Mouse (Mus musculus): ENCODE measurements around the gene Dcaf8.

Dcaf8 gene

DNA sequence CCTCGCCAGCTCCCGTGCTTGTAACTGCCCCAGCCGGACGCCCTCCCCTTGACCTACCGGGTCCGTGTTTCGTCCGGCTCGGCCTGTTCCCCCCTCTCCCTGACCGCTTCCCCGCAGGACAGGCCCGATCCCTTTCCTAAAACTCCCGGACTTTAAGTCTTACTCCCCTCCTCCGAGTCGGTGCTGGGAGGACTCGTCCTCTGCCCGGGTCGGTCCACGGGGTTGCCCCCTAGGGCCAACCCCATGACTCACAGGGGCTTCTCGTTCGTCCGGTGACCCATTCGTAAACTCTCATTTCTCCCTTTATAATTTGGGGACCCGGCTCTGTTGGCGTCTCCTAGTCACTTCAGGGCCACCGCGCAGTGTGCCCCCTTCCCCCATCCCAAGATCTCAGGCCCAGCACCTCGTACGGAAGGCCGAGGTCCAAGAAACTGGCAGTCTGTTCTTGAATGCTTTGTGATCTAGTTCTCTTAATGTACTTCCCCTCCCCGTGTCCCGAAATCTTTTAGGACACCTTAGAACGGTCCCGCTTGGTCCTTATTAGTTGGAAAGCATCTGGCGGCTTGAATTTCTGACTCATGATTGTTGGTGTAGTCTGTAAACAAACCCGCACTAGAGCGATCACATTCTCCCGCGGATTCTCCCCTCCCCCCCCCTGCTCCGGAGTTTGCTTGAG lies 533 bp downstream of the Dcaf8 start:
- DNase-seq (ENCODE audit: low read depth, low spot score): peak; percentile 66

DNA sequence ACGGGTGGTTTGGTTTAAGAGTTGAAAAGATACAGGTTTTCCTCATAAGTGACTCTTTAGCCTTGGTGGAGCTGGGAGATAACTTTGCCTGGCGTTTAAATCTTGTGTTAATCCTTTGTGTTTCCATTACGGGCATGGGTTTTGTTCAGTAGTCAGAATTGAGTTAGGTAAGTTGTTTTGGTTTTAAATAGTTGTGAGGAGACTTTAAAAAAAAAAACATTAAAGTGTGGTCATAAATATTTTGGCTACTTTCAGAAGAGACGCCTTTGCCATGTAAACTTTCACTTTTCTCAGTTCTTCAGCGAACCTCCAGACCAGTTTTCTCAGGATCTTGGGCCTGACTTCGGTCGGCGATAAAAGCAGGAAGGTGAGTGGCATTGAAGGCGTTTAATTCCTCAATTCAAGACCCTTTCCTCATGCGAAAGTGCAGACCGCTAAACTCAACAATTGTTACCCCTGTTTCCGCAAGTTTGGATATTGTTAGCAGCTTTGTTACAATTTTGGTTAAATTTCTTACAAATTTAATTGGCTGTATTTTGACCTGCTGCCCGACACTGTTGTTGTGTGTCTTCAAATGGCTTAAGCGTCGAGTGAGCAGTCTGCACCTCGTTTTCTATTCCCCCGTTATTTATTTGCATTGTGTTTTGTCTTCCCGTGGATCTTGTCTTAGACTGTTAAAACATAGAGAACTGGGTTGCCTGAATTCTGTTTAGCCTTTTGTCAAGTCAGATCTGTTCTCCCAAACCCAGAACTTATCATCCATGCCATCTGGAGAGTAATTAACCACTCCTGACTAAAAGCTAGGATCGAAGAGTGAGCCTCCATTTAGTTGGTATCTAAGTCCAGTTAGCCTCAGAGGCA lies 1.3 kb downstream of the Dcaf8 start:
- DNase-seq (ENCODE audit: low read depth, low spot score): peak; percentile 24

DNA sequence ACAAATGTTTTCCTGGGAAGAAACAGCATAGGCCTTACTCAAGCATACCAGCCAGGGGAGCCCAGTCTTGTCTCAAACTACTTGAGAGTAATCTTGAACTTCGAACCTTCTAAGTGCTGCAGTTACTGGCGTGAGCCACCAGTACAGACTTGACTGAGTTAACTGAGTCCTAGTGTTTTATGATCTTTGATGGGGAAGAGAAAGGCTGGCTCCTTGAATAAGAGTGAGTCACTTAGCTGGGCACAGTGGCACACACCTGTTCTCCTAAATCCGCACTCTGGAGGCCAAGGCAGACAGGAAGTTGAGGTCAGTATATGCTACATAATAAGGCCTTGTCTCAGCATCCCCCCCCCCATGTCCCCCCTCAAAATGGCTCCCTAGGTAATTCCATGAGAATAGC lies 6.7 kb downstream of the Dcaf8 start:
- DNase-seq (ENCODE audit: low read depth, low spot score): no peak

DNA sequence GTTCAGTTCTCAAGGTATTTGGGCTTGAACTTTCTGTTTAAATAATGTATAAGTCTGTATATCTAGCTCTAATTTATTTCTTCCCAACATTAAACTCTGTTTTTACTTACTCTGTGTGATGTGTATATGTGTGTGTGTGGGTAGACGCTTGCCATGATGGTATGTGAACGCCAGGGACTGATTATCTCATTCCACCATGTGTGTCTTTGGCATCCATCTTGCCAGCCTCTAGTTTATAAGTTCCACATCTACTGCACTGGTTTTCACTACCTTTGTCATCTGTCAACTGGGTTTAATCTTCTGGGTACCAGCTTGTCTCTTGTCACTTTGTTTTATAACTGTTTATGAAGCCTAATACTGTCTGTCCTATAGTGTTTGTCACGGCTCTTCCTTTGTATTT lies 7.6 kb downstream of the Dcaf8 start:
- no peak for DNase-seq (ENCODE audit: low read depth, low spot score)

DNA sequence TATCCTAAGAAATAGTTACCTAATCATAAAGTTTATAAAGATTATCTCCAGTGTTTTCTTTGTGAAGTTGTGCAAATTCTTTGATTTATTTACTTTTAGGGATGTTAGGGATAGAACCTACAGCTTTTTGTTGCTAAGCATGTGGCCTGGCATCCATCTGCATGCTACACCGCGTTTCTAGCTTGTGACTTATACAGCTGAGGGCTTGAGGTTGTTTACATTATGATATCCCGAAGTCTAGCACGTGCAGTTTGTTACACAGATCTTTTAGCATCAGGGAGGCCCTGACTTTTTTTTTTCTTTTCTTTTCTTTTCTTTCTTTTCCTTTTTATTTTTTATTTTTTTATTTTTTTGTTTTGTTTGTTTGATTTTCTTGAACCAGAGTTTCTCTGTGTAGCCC lies 12.1 kb downstream of the Dcaf8 start:
- DNase-seq (ENCODE audit: low read depth, low spot score): no peak

DNA sequence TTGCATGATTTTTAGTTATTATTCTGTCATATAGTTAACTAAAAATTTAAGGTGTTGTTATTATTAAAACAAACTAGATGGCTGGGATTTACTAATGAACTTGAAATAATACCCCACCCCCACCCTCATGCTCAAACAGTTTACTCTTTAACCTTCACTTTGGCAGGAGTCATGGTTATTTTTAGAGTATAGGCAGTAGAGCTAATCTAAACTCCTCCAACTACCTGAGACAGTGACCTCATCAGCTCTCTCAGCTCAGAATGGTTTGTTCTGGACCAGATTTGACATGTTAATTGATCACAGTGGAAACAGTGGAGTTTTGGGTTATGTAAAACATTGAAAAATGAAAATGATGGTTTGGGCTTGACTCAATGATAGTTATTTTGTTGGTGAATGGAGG lies 12.6 kb downstream of the Dcaf8 start:
- DNase-seq (ENCODE audit: low read depth, low spot score): no peak

DNA sequence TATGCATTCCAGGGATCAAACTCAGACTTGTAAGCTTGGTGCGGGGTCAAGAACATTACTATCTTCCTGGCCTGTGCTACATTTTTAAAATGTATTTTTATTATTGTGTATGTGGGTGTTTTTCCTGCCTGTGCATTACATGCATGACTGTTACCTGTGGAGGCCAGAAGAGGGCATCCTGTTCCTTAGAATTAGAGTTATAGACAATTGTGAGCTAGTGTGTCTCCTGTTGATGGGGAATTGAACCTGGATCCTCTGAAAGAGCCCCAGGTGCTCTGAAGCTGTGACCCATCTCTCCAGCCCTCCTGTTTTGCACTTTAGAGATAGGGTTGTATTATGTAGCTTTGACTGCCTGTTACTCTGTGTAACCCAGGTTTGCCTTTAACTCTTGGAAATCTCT lies 14.1 kb downstream of the Dcaf8 start:
- peak; percentile 69 for DNase-seq (ENCODE audit: low read depth, low spot score)

DNA sequence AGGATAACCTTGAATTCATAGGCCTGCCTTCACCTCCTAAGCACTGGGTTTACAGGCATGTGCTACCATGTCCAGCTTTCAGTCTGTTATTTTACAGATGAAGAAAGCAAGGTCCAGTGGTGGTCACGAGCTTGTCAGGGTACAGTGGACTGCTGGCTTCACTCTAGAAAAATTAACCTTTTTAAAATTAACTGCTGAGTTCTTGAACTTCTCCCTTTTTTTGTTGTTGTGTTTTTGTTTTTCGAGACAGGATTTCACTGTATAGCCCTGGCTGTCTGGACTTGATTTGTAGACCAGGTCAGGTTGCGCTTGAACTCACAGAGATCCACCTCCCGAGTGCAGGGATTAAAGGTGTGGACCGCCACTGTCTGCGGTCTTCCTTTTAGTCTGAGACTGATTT lies 15.1 kb downstream of the Dcaf8 start:
- DNase-seq (ENCODE audit: low read depth, low spot score): no peak

DNA sequence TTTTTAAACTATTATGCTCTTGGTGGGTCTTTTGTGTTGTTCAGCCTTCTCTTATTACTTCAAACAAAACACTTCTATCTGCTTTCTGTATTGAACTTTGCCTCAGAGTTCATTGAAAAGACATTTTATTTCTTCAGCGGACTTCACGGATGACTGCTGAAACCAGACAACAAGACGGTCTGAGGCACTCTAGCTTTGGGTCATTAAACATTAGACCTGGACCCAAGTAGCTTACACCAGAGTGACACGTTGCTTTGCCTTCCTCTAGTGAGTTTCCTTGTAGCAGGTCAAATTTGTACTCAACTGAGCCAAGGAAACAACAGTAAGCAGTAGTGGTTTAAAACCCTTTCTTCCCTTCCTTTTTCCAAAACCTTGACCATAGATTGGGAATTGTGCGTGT lies 20.0 kb downstream of the Dcaf8 start:
- no peak for DNase-seq (ENCODE audit: low read depth, low spot score)

DNA sequence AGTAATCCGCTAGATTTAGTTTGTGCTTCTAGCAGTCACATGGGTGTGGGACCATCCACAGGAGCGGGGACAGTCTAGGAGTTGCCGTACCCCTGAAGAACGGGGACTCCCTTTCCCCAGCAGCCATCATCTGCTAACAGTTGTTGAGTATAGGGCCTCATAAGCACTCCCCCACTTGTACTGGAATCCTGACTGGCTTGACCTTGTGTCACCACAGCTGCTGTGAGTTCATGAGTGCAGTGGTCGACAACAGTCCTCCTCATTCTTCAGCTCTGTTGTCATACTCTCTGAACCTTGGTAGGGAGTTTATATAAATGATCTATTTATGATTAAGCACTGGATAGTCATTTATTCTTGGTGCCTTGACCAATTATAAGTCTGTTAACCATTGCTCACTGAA lies 21.9 kb downstream of the Dcaf8 start:
- no peak for DNase-seq (ENCODE audit: low read depth, low spot score)

DNA sequence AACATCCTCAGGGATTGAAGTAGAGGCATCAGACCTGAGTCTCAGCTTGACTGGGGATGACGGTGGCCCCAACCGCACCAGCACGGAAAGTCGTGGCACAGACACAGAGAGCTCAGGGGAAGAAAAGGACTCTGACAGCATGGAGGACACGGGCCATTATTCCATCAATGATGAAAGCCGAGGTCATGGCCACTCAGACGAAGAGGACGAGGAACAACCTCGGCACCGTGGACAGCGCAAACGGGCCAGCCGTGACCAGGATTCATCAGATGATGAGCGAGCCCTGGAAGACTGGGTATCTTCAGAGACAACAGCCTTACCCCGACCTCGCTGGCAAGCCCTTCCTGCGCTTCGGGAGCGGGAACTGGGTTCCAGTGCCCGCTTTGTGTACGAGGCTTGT lies 24.5 kb downstream of the Dcaf8 start:
- DNase-seq (ENCODE audit: low read depth, low spot score): no peak

DNA sequence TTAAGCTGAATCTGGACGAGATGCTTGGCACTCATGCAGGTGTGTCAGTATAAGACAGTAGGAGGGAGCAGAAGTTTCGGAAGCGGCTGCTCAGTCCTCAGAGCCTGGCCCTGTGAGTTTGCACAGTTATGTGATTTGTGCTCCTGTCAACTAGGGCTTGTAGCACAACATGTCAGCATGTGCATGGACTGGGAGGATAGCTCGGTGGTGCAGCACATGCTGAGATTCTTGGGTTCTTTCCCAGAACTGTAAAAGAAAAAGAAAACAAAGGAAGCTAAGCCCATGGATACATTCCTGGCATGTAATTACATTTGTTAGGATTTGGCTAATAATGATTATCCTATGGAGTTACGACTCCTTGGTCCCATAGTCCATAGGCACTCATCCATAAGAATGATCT lies 25.3 kb downstream of the Dcaf8 start:
- DNase-seq (ENCODE audit: low read depth, low spot score): no peak

DNA sequence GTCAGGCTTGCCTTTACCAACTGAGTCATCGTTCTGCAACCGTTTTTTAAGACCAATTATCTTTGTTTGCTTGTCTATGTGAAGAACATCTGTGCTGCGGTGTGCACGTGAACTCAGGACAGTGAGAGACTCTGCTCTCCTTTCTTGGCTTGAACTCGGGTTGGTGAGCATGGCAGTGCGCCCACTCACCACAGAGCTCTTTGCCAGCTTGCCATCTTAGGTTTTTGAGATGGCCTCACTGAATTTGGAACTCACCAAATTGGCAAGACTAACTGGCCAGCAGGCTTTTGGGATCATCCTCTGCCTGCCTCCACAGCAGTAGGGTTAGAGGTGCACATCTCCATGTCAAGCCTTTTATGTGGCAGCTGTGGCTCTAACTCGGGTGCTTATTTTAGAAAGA lies 29.9 kb downstream of the Dcaf8 start:
- DNase-seq (ENCODE audit: low read depth, low spot score): no peak

DNA sequence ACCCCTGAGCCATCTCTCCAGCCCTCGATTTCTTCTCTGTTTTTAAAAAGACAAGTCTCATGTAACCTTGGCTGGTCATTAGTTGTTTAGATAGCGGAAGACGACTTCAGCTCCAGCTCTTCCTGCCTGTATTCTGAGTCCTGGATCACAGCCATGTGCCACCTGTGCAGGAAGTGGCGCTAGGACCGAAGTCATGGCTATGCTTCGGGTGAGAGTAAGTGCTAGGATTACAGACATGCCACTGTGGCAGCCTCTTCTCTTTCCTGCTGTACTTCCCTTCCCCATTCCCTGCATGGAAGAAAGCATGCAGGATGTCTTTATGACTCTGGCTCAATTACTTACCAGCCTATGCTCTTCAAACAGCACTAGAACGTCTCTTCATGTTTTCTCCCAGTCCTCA lies 31.2 kb downstream of the Dcaf8 start:
- DNase-seq (ENCODE audit: low read depth, low spot score): no peak

DNA sequence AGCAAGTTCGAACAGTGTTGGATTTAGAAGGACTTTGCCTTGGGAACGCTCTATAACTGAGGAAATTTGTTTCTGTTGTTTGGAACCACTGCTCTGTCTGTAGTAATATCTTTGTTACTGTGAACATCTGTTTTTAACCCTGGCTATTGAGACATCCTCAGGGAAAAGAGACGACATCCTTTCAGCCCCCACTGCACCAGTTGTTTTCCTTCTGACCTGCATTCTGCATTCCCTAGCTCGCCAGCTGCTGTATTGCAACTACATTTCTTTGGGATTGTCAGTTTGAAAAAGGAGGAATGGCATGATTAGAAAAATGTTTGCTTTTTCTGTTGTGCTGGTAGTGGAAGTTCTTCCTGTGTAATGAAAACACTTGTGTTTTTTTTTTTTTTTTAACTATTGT lies 33.0 kb downstream of the Dcaf8 start:
- no peak for DNase-seq (ENCODE audit: low read depth, low spot score)

DNA sequence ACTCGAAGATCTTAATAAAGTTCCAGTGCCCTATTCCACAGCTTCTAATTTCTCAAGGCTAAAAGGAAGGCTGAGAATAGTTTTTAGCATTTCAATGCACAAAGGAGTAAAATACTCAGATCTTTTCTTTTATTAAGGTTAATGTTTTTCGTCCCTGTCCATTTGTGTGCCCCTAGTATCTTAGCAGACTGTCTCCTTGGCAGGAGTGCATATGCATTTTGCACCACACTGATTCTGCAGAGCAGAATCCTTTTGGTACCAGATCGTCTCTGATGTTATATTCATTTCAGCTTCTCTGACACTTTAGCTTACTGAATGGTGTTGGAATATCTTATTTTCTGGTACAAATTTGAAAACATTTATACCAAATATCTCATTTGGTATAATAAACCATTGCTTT lies 33.9 kb downstream of the Dcaf8 start:
- no peak for DNase-seq (ENCODE audit: low read depth, low spot score)

DNA sequence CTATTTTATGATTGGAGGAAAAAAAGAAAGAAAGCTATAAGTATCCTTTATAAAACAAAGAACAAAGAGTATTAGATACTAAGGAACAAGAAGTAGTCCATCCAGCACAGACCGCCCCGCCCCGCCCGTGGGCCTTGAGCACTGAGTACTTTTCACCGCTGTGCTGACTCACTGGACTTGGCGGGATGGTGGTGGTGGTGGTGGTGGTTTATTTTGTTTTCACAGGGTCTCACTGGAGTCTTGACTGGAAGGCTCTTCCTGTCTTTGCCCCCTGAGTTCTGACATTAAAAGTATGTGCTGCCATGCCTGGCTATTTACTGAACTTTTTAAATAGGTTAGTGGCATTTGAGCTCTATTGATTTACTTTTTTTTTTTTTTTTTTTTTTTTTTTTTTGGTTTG lies 35.2 kb downstream of the Dcaf8 start:
- no peak for DNase-seq (ENCODE audit: low read depth, low spot score)

DNA sequence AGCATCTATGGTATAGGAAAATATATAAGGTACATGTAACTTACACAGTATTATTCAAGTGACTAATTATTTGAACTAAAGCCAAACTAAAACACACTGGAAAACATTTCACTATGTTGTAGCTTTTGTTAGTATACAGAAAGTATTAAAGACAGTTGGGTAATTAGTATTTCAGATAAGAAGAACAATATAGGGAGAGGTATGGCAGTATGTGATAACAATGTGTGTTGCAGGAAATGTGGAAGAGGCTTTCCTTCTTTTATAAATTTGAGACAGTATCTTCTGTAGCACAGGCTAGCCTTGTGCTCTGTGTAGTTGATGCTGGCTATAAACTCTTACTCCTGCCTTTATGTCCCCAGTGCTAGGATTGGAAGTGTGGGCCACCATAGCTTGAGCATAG lies 36.0 kb downstream of the Dcaf8 start:
- no peak for DNase-seq (ENCODE audit: low read depth, low spot score)

DNA sequence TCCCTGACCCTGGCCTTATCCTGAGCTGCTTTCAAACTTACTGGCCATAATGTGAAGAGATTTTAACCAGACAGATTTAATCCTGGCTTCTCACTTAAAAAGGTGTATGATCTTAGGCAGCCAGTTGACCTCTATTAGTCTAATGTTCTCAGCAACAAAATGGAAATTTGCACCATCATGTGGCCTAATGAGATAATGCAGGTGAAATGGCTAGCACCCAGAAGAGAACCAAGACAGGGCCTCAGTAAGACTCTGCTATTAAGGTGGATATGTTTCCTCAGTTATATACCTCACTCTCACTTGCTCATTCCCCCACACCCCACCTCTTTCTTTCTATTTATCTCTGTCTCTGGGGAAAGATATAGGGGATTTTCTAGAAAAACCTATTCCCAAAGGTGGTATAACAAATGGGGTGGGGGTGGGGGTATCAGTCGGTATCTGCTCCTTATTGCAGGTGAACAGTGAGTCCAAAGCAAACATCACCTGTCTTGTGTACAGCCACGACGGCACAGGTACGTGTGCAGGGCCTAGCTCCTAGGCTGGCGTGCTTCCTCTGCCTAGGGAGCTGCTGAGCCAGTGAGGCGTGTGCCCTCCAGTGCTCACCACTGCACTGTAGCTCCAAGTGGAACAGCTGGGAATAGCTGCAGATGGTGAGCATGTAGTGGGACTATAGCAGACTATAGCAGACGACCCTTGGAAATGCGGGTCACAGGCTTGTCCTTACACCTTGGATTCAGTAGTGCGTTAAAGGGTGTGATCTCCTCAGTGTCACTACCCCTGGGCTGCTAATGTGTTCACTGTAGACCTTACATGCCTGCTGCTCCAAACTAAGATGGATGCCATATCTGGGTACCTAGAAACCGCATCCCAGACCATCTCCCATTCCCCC lies 38.8 kb downstream of the Dcaf8 start:
- DNase-seq (ENCODE audit: low read depth, low spot score): peak; percentile 38

DNA sequence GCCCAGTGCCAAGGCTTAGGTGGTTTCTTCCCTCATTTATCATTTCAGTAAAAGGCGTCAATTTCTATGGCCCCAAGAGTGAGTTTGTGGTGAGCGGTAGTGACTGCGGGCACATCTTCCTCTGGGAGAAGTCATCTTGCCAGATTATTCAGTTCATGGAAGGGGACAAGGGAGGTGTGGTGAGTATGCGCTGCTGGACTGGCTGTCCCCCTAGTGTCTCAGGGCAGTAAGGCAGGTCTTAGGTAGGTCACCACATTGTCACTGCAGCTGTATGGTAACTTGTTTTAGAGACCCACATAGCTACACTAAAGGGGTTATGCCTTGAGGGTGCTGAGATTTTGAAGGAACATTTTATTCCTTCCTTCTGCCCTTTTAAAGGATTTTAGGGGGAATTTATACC lies 41.0 kb downstream of the Dcaf8 start:
- DNase-seq (ENCODE audit: low read depth, low spot score): peak; percentile 38

DNA sequence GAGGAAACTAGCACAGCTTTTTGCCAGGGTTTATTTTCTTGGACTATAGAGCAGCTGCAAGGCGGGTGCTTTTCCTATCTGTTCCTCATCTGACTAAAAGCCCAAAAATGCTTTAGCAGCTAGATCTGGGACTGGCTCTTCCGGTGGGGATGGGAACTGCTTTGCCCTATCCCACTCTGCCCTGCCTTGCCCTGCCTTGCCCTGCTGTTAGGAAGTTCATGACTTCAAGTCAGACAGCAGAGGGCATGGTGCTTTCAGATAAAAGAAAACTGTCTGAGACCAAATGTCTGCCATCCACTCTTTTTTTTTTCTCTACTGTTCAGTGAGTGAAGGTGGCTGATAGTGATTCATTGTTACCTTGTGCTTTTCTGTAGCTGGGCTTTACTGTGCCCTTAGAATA lies 43.7 kb downstream of the Dcaf8 start:
- no peak for DNase-seq (ENCODE audit: low read depth, low spot score)

DNA sequence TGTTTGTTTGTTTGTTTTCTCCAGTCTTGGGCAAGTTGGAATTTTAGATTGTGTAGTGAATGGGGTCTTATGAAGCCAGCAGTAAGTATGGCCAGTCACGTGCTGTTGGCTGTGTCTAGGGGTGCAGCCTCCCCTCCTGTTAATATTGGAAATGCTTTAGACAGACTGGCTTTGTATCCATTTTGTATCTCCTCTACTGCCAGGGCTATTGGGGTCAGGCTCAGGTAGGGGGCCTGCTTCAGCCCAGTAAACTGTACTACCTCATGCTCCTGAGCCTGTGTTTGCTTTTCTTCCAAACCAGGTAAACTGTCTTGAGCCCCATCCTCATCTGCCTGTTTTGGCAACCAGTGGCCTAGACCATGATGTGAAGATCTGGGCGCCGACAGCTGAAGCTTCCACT lies 44.3 kb downstream of the Dcaf8 start:
- DNase-seq (ENCODE audit: low read depth, low spot score): no peak
